Comparison of ENCODE assay signal across 14 mouse cellular contexts in genomic region chr5:131435239-131435876, GRCm38 (mm10).
DNase-seq lines count a peak whose midpoint lies in the region; ATAC-seq lines count a peak whose summit lies in the region.
"Had no signal": no experiment of that assay in that cellular context is flagged by ENCODE, and none has a peak within 500 bp of the region (broad histone marks: within the 10 kb centered on the region; RNA-seq: fewer than 3 reads in every experiment).

No protein-coding gene starts in this region.

- H3K4me1 ChIP-seq in hindbrain, embryonic 12.5 days, result peaks cover 9% of the 10 kb centered on the region; the same call in 1 of the 2 replicates
- H3K4me1 ChIP-seq in hindbrain, embryonic 10.5 days (replicated peaks), result no peaks in the 10 kb centered on the region
- H3K4me1 ChIP-seq in forebrain, embryonic 13.5 days, result peaks cover 11% of the 10 kb centered on the region
- peaks cover 11% of the 10 kb centered on the region for H3K4me1 ChIP-seq in midbrain, embryonic 13.5 days (replicated peaks)

- WGBS in hindbrain, embryonic 12.5 days, result 72% methylated on average over 10 of the region's 10 CpGs
- WGBS in hindbrain, embryonic 10.5 days, result 88% methylated on average over 10 of the region's 10 CpGs
- 61% methylated on average over 10 of the region's 10 CpGs for WGBS in forebrain, embryonic 13.5 days
- 47% methylated on average over 10 of the region's 10 CpGs for WGBS in midbrain, embryonic 13.5 days

- H3K4me2 ChIP-seq in hindbrain, embryonic 12.5 days (replicated peaks), result no peak overlapping the region
- H3K4me2 ChIP-seq in forebrain, embryonic 13.5 days, result no peak overlapping the region
- H3K4me2 ChIP-seq in midbrain, embryonic 13.5 days (replicated peaks), result no peak overlapping the region
- H3K4me2 ChIP-seq: limb, embryonic 12.5 days had no signal

- H3K27ac ChIP-seq in hindbrain, embryonic 12.5 days, result peak overlapping the region; percentile 5
- no peak overlapping the region for H3K27ac ChIP-seq in hindbrain, embryonic 10.5 days
- H3K27ac ChIP-seq in forebrain, embryonic 13.5 days, result peak overlapping the region; percentile 64
- H3K27ac ChIP-seq in midbrain, embryonic 13.5 days, result peak overlapping the region; percentile 59
- H3K27ac ChIP-seq: gastrocnemius, adult 2 months; limb, embryonic 12.5 days had no signal

- no peak overlapping the region for H3K4me3 ChIP-seq in hindbrain, embryonic 12.5 days
- H3K4me3 ChIP-seq in hindbrain, embryonic 10.5 days, result no peak overlapping the region
- H3K4me3 ChIP-seq in forebrain, embryonic 13.5 days, result no peak overlapping the region
- H3K4me3 ChIP-seq in midbrain, embryonic 13.5 days (replicated peaks), result no peak overlapping the region
- H3K4me3 ChIP-seq: gastrocnemius, adult 2 months; limb, embryonic 12.5 days had no signal

- ATAC-seq in hindbrain, embryonic 12.5 days (ENCODE audit: low FRiP score), result peak; percentile 62
- peak; percentile 50; the same call in 1 of the 2 replicates for ATAC-seq in forebrain, embryonic 13.5 days
- peak; percentile 56 for ATAC-seq in midbrain, embryonic 13.5 days

- H3K9me3 ChIP-seq in hindbrain, embryonic 12.5 days (replicated peaks), result no peaks in the 10 kb centered on the region
- H3K9me3 ChIP-seq in hindbrain, embryonic 10.5 days, result no peaks in the 10 kb centered on the region
- H3K9me3 ChIP-seq in forebrain, embryonic 13.5 days (replicated peaks), result 0 out of 2 replicates have a peak, but pooled peaks cover under 1% of the 10 kb centered on the region
- no peaks in the 10 kb centered on the region for H3K9me3 ChIP-seq in midbrain, embryonic 13.5 days
- H3K9me3 ChIP-seq: limb, embryonic 12.5 days had no signal

- H3K36me3 ChIP-seq in hindbrain, embryonic 12.5 days, result peaks cover 32% of the 10 kb centered on the region
- peaks cover 35% of the 10 kb centered on the region for H3K36me3 ChIP-seq in hindbrain, embryonic 10.5 days
- H3K36me3 ChIP-seq in forebrain, embryonic 13.5 days (ENCODE audit: poor library complexity, severe bottlenecking), result peaks cover 38% of the 10 kb centered on the region
- peaks cover 36% of the 10 kb centered on the region for H3K36me3 ChIP-seq in midbrain, embryonic 13.5 days

- no peaks in the 10 kb centered on the region for H3K27me3 ChIP-seq in hindbrain, embryonic 12.5 days
- no peaks in the 10 kb centered on the region for H3K27me3 ChIP-seq in hindbrain, embryonic 10.5 days (ENCODE audit: insufficient read depth, poor library complexity, severe bottlenecking)
- no peaks in the 10 kb centered on the region; the same call in 1 of the 2 replicates for H3K27me3 ChIP-seq in forebrain, embryonic 13.5 days
- no peaks in the 10 kb centered on the region for H3K27me3 ChIP-seq in midbrain, embryonic 13.5 days
- H3K27me3 ChIP-seq: limb, embryonic 12.5 days had no signal

- H3K9ac ChIP-seq in hindbrain, embryonic 12.5 days, result no peak overlapping the region
- no peak overlapping the region for H3K9ac ChIP-seq in forebrain, embryonic 13.5 days
- no peak overlapping the region for H3K9ac ChIP-seq in midbrain, embryonic 13.5 days (replicated peaks)
- H3K9ac ChIP-seq: limb, embryonic 12.5 days had no signal

- DNase-seq in hindbrain, embryonic 10.5 days (ENCODE audit: low spot score), result no peak
- DNase-seq in retina, postnatal 1 day, result peak; percentile 24
- no peak for DNase-seq in adrenal gland, postnatal 10 days
- DNase-seq in frontal cortex, postnatal 10 days (ENCODE audit: low spot score in 2 of 2), result no peak
- DNase-seq: adrenal gland, adult 8-10 months; cerebellum, adult 9-10 months; gastrocnemius, adult 2 months; heart, adult 18-20 months; layer of hippocampus, postnatal 36 days; lung, postnatal 4 days had no signal
